Mouse (Mus musculus): ENCODE measurements around the gene Olfr1272.
"Not testable (repeated sequence)": the region's sequence is repeated elsewhere in the genome, so short reads cannot be mapped to it uniquely, and the experiment has no call there.

Olfr1272 gene

GRCm38 (mm10) chr2:90292741-90293140 lies at the start of gene Olfr1272:
TSS of gene Olfr1272 (minus strand) at chr2:90292841.
- DNase-seq, result no peak

GRCm38 (mm10) chr2:90321900-90322299 lies 29.3 kb upstream of the Olfr1272 start, which contains the start of gene Gm13769:
TSS of gene Gm13769 (plus strand) at chr2:90322200.
- DNase-seq, result not testable (repeated sequence)

- no peak for DNase-seq
Measured at GRCm38 (mm10) chr2:90270932-90271331, 21.7 kb downstream of the Olfr1272 start, which contains the start of gene Olfr1271. TSS of gene Olfr1271 (minus strand) at chr2:90271032.

- no peak for DNase-seq
Measured at GRCm38 (mm10) chr2:90257492-90257891, 35.1 kb downstream of the Olfr1272 start, which contains the start of gene Olfr142. TSS of gene Olfr142 (minus strand) at chr2:90257592.
